In genomic region chr5:38260107-38260682, GRCm38 (mm10) we compare ENCODE assay signal across 8 mouse cellular contexts. TPM values are rescaled to one million over a fixed set of nuclear protein-coding genes. Genes with fewer than 3 reads are reported as not detected.
DNase-seq lines count a peak whose midpoint lies in the region; ATAC-seq lines count a peak whose summit lies in the region.

Gene Tmem128 (plus strand): TSS chr5:38260185.

- H3K9me3 ChIP-seq in hindbrain, embryonic 14.5 days (ENCODE audit: control insufficient read depth, low read length): no peaks in the 10 kb centered on the region

- WGBS in hindbrain, embryonic 14.5 days: 1% methylated on average over 40 of the region's 40 CpGs

- H3K27me3 ChIP-seq in hindbrain, embryonic 14.5 days (ENCODE audit: control insufficient read depth, insufficient read depth, low read length): no peaks in the 10 kb centered on the region

- peak; percentile 62 for DNase-seq in T-cell, adult 2 months (ENCODE audit: low spot score)
- peak; percentile 82 to 85 for DNase-seq in cerebellum, postnatal 25 days
- DNase-seq in frontal cortex, postnatal 36 days (ENCODE audit: low spot score in 2 of 2): peak; percentile 73 to 81
- peak; percentile 81 for DNase-seq in hindbrain, embryonic 14.5 days (ENCODE audit: low spot score)
- DNase-seq in layer of hippocampus, postnatal 36 days: peak; percentile 70 to 72
- DNase-seq in lung, postnatal 36 days: peak; percentile 60
- peak; percentile 61 for DNase-seq in retina, postnatal 7 days (ENCODE audit: low read depth, low spot score)
- DNase-seq in urinary bladder, adult 2 months (ENCODE audit: low spot score): peak; percentile 64

- peaks cover 30% of the 10 kb centered on the region for H3K36me3 ChIP-seq in hindbrain, embryonic 14.5 days (replicated peaks; ENCODE audit: control insufficient read depth, insufficient read depth)

- peak within 1 kb of the TSS; percentile 86 for H3K27ac ChIP-seq in hindbrain, embryonic 14.5 days

- H3K9ac ChIP-seq in hindbrain, embryonic 14.5 days: peak within 1 kb of the TSS; percentile 74

- H3K4me2 ChIP-seq in hindbrain, embryonic 14.5 days (replicated peaks): peak within 1 kb of the TSS; percentile 59

- peaks cover 7% of the 10 kb centered on the region; the same call in 1 of the 2 replicates for H3K4me1 ChIP-seq in hindbrain, embryonic 14.5 days (replicated peaks; ENCODE audit: control insufficient read depth, insufficient read depth, low read length)

- peak; percentile 73 for ATAC-seq in hindbrain, embryonic 14.5 days (ENCODE audit: low FRiP score)

- peak within 1 kb of the TSS; percentile 73 for H3K4me3 ChIP-seq in hindbrain, embryonic 14.5 days (replicated peaks; ENCODE audit: low read length)

RNA-seq across cellular contexts. Expression of gene Tmem128, which starts in this region (rescaled TPM):
- 99.6 and 102 TPM in 2 replicates for polyA plus RNA-seq in hindbrain, embryonic 14.5 days (2014; fragmentation: Nextera tagmentation; extraction: Ambion mirVana)
- total RNA-seq in layer of hippocampus, postnatal 36 days (2021): 10 to 100 TPM; 30.9 to 31.6 TPM
- polyA plus RNA-seq in urinary bladder, adult 2 months (2012; rRNA removed): 40.9 and 56.6 TPM in 2 replicates

Comparison
In these comparisons a context has a peak if more than half of its experiments do, and no peak if none do; other contexts are left out.
1. Peak in every context shown above with its lines: DNase-seq, ATAC-seq, H3K4me3 ChIP-seq and H3K27ac ChIP-seq.